Mouse (Mus musculus): ENCODE results near the gene 4933403O08Rik.

Gene 4933403O08Rik

GRCm38 (mm10) chrX:112238749-112239148 is at the start of gene 4933403O08Rik:
Gene 4933403O08Rik (plus strand): TSS chrX:112239049.
- no peak for DNase-seq (ENCODE audit: low read depth, low spot score)

GRCm38 (mm10) chrX:112242916-112243315 is 4.1 kb downstream of the 4933403O08Rik start:
- DNase-seq (ENCODE audit: low read depth, low spot score) = no peak

- no peak for DNase-seq (ENCODE audit: low read depth, low spot score)
Measured at GRCm38 (mm10) chrX:112255513-112255912, 16.7 kb downstream of the 4933403O08Rik start.

GRCm38 (mm10) chrX:112273550-112273949 is 34.7 kb downstream of the 4933403O08Rik start:
- DNase-seq (ENCODE audit: low read depth, low spot score) = no peak

Data from WW6 (cell line).